Mouse (Mus musculus): Measurements from ENCODE around the gene Med14. TPM values are rescaled to one million over a fixed set of nuclear protein-coding genes. Genes with fewer than 3 reads are reported as not detected.

Med14 gene
- polyA plus RNA-seq, 1 experiment from 2014 or later, result 18.6 TPM

GRCm38 (mm10) chrX:12763127-12763834 lies 1.4 kb upstream of the Med14 start:
- peak overlapping the region; percentile 58 for H3K4me3 ChIP-seq (ENCODE audit: low read depth, low read length)
- H3K4me2 ChIP-seq (ENCODE audit: low read length), result peak overlapping the region; percentile 58
- DNase-seq (ENCODE audit: low spot score), result no peak
- peak overlapping the region; percentile 96 for H3K27ac ChIP-seq (ENCODE audit: low read depth, low read length)
- H3K9ac ChIP-seq (ENCODE audit: low read length), result peak overlapping the region; percentile 75
- H3K4me1 ChIP-seq (ENCODE audit: control insufficient read depth, insufficient read depth, low read length), result peaks cover 8% of the 10 kb centered on the region; the same call in 1 of the 2 replicates
- ATAC-seq, result no peak
- no peaks in the 10 kb centered on the region for H3K27me3 ChIP-seq (replicated peaks; ENCODE audit: control insufficient read depth, insufficient read depth, low read length)
- H3K9me3 ChIP-seq (replicated peaks; ENCODE audit: control insufficient read depth, low read length), result no peaks in the 10 kb centered on the region
- WGBS, result 67% methylated on average over 3 of the region's 3 CpGs
- no peaks in the 10 kb centered on the region for H3K36me3 ChIP-seq (ENCODE audit: control insufficient read depth, insufficient read depth, low read length)

GRCm38 (mm10) chrX:12762334-12763126 lies 657 bp upstream of the Med14 start:
- H3K4me3 ChIP-seq (ENCODE audit: low read depth, low read length), result peak overlapping the region; percentile 58
- WGBS, result 21% methylated on average over 32 of the region's 32 CpGs
- H3K9me3 ChIP-seq (replicated peaks; ENCODE audit: control insufficient read depth, low read length), result no peaks in the 10 kb centered on the region
- H3K27me3 ChIP-seq (replicated peaks; ENCODE audit: control insufficient read depth, insufficient read depth, low read length), result no peaks in the 10 kb centered on the region
- DNase-seq (ENCODE audit: low spot score) (peak; percentile 31), ATAC-seq (peak; percentile 30)
- H3K4me2 ChIP-seq (ENCODE audit: low read length), result peak overlapping the region; percentile 58
- H3K4me1 ChIP-seq (ENCODE audit: control insufficient read depth, insufficient read depth, low read length), result peaks cover 8% of the 10 kb centered on the region; the same call in 1 of the 2 replicates
- H3K36me3 ChIP-seq (ENCODE audit: control insufficient read depth, insufficient read depth, low read length), result no peaks in the 10 kb centered on the region
- peak overlapping the region; percentile 75 for H3K9ac ChIP-seq (ENCODE audit: low read length)
- H3K27ac ChIP-seq (ENCODE audit: low read depth, low read length), result peak overlapping the region; percentile 96

GRCm38 (mm10) chrX:12761259-12761625 lies 631 bp downstream of the Med14 start:
- Histone ChIP-seq H3K4me3 (ENCODE audit: low read depth, low read length) (peak overlapping the region; percentile 58), H3K9ac (ENCODE audit: low read length) (peak overlapping the region; percentile 76), H3K9me3 (replicated peaks; ENCODE audit: control insufficient read depth, low read length) (no peaks in the 10 kb centered on the region), H3K4me1 (ENCODE audit: control insufficient read depth, insufficient read depth, low read length) (peaks cover 8% of the 10 kb centered on the region; the same call in 1 of the 2 replicates), H3K36me3 (ENCODE audit: control insufficient read depth, insufficient read depth, low read length) (no peaks in the 10 kb centered on the region), H3K27me3 (replicated peaks; ENCODE audit: control insufficient read depth, insufficient read depth, low read length) (no peaks in the 10 kb centered on the region), H3K4me2 (ENCODE audit: low read length) (peak overlapping the region; percentile 57), H3K27ac (ENCODE audit: low read depth, low read length) (peak overlapping the region; percentile 96)
- peak; percentile 29 for DNase-seq (ENCODE audit: low spot score)
- 12% methylated on average over 23 of the region's 25 CpGs for WGBS
- ATAC-seq, result no peak; the same call in 1 of the 2 replicates

GRCm38 (mm10) chrX:12760501-12760900 lies 1.4 kb downstream of the Med14 start:
- DNase-seq (ENCODE audit: low spot score) (peak; percentile 7), ATAC-seq (no peak)
- Histone ChIP-seq H3K9ac (ENCODE audit: low read length) (peak overlapping the region; percentile 76), H3K36me3 (ENCODE audit: control insufficient read depth, insufficient read depth, low read length) (no peaks in the 10 kb centered on the region), H3K4me1 (ENCODE audit: control insufficient read depth, insufficient read depth, low read length) (peaks cover 8% of the 10 kb centered on the region; the same call in 1 of the 2 replicates), H3K27ac (ENCODE audit: low read depth, low read length) (no peak overlapping the region), H3K27me3 (replicated peaks; ENCODE audit: control insufficient read depth, insufficient read depth, low read length) (no peaks in the 10 kb centered on the region), H3K9me3 (replicated peaks; ENCODE audit: control insufficient read depth, low read length) (no peaks in the 10 kb centered on the region), H3K4me2 (ENCODE audit: low read length) (peak overlapping the region; percentile 57), H3K4me3 (ENCODE audit: low read depth, low read length) (peak overlapping the region; percentile 58)
- WGBS, result 33% methylated on average over 8 of the region's 8 CpGs

DNA sequence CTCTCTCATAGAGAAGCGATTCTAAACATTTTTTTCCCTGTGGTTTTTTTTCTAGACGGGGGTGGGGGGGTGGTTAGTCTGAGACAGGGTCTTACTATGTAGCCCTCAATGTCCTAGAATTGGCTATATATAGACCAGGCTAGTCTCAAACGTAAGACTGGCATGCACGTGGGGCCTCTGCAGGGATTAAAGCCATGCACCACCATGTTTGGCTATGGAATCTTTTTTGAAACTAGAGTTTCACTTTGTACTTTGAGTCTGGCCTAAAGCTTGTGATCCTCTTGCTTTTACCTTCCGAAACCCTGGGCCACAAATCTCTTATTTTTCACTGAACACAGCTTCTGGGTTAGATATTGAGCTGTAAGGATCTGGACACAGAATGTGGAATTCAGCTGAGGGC lies 2.2 kb downstream of the Med14 start:
- Histone ChIP-seq H3K36me3 (ENCODE audit: control insufficient read depth, insufficient read depth, low read length) (no peaks in the 10 kb centered on the region), H3K4me1 (ENCODE audit: control insufficient read depth, insufficient read depth, low read length) (peaks cover 8% of the 10 kb centered on the region; the same call in 1 of the 2 replicates), H3K9me3 (replicated peaks; ENCODE audit: control insufficient read depth, low read length) (no peaks in the 10 kb centered on the region), H3K27me3 (replicated peaks; ENCODE audit: control insufficient read depth, insufficient read depth, low read length) (no peaks in the 10 kb centered on the region), H3K9ac (ENCODE audit: low read length) (no peak overlapping the region), H3K27ac (ENCODE audit: low read depth, low read length) (no peak overlapping the region), H3K4me3 (ENCODE audit: low read depth, low read length) (peak overlapping the region; percentile 58; the same call in 1 of the 2 replicates), H3K4me2 (ENCODE audit: low read length) (peak overlapping the region; percentile 57)
- no peak for ATAC-seq
- WGBS, result 58% methylated on average over 5 of the region's 5 CpGs
- no peak for DNase-seq (ENCODE audit: low spot score)

DNA sequence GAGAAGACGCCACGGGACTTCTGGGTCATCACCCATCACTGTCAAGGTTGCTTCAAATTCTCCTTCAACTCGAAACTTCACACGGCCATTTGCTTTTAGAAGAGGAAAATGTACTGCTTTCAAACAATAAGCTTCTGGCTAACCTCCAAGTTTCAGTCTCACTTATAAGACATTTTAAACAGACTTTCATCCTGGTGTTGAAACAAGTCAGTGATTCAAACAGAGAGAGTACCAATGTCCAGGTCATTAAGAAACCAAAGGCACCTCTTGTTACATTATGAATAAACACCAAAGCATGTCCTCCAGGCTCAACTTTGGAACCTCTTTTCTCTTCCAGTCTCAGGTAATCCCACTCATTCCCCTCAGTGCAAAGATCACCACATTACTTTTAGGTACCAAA lies 14.0 kb downstream of the Med14 start:
- no peak for ATAC-seq

DNA sequence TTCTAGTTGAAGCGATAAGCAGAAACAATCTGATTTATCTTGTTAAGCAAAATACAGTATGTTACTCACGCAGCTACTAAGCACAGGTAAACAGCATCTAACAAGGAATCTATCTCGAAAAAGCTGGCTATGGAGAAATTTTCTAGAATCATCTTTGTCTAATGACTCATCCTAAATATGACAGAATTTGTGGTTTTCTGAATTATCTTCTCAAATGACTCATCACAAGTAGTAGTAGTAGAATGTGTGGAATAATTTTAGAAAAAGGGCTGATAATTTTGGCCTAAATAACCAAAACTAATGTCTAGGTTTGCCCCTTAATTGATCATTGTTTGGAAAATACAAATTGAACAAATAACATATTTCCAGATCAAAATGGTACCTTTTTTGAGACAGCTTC lies 15.1 kb downstream of the Med14 start:
- Histone ChIP-seq H3K9me3 (replicated peaks; ENCODE audit: control insufficient read depth, low read length) (no peaks in the 10 kb centered on the region), H3K27ac (ENCODE audit: low read depth, low read length) (no peak overlapping the region), H3K27me3 (replicated peaks; ENCODE audit: control insufficient read depth, insufficient read depth, low read length) (no peaks in the 10 kb centered on the region), H3K4me1 (ENCODE audit: control insufficient read depth, insufficient read depth, low read length) (no peaks in the 10 kb centered on the region), H3K4me2 (ENCODE audit: low read length) (no peak overlapping the region), H3K9ac (ENCODE audit: low read length) (no peak overlapping the region), H3K4me3 (ENCODE audit: low read depth, low read length) (no peak overlapping the region), H3K36me3 (ENCODE audit: control insufficient read depth, insufficient read depth, low read length) (peaks cover 7% of the 10 kb centered on the region)
- 88% methylated on average over 3 of the region's 3 CpGs for WGBS
- DNase-seq (ENCODE audit: low spot score) (no peak), ATAC-seq (no peak)

More for the DNA sequence above, 14.0 kb downstream of the Med14 start:
- H3K27ac ChIP-seq (ENCODE audit: low read depth, low read length), result no peak overlapping the region
- 71% methylated on average over 4 of the region's 4 CpGs for WGBS
- peaks cover 7% of the 10 kb centered on the region for H3K36me3 ChIP-seq (ENCODE audit: control insufficient read depth, insufficient read depth, low read length)
- no peak overlapping the region for H3K4me3 ChIP-seq (ENCODE audit: low read depth, low read length)
- no peak overlapping the region for H3K9ac ChIP-seq (ENCODE audit: low read length)
- H3K4me2 ChIP-seq (ENCODE audit: low read length), result no peak overlapping the region
- H3K9me3 ChIP-seq (replicated peaks; ENCODE audit: control insufficient read depth, low read length), result no peaks in the 10 kb centered on the region
- H3K27me3 ChIP-seq (replicated peaks; ENCODE audit: control insufficient read depth, insufficient read depth, low read length), result no peaks in the 10 kb centered on the region
- DNase-seq (ENCODE audit: low spot score), result no peak
- H3K4me1 ChIP-seq (ENCODE audit: control insufficient read depth, insufficient read depth, low read length), result no peaks in the 10 kb centered on the region

DNA sequence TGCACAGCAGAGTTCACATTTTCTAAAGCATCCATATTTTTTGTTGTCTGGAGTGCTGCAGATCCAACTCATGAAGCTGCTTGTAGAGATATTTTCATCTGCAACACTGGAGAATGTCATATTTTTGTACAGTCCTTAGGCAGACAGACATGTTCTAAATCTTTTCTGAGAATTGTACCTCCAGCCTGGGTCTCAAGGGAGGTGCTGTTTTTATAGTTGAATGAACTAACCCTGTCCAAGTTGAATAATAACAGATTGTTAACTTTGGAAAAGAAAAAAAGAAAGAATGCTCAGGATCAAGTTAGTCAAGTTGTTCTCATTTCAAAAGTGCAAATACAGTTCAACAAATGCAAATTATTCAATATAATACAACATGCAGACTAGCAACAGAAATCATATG lies 21.5 kb downstream of the Med14 start:
- Histone ChIP-seq H3K36me3 (ENCODE audit: control insufficient read depth, insufficient read depth, low read length) (peaks cover 11% of the 10 kb centered on the region; the same call in 1 of the 2 replicates), H3K4me2 (ENCODE audit: low read length) (no peak overlapping the region), H3K9me3 (replicated peaks; ENCODE audit: control insufficient read depth, low read length) (no peaks in the 10 kb centered on the region), H3K27me3 (replicated peaks; ENCODE audit: control insufficient read depth, insufficient read depth, low read length) (no peaks in the 10 kb centered on the region), H3K9ac (ENCODE audit: low read length) (no peak overlapping the region), H3K4me3 (ENCODE audit: low read depth, low read length) (no peak overlapping the region), H3K4me1 (ENCODE audit: control insufficient read depth, insufficient read depth, low read length) (no peaks in the 10 kb centered on the region), H3K27ac (ENCODE audit: low read depth, low read length) (no peak overlapping the region)
- DNase-seq (ENCODE audit: low spot score), result no peak
- ATAC-seq, result no peak

DNA sequence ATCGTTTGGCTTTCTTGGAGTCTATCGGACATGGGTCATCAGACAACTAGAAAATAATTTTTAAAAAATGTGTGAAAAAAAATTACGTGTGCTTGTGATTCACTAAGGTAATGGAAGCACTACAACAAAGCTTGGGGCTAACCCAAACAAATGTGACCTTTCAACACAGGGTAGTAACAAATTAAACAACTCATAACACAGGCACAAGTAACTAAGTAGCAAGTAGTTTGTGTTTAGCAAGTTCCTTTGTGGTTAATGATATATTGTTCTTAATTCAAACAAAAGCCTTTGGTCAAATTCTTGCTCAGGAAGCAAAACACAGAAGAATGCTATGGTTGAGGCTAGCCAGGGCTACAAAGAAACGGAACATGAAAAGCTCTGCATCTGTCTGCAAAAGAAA lies 45.8 kb downstream of the Med14 start:
- Histone ChIP-seq H3K4me2 (ENCODE audit: low read length) (no peak overlapping the region), H3K36me3 (ENCODE audit: control insufficient read depth, insufficient read depth, low read length) (peaks cover 40% of the 10 kb centered on the region), H3K4me3 (ENCODE audit: low read depth, low read length) (no peak overlapping the region), H3K9ac (ENCODE audit: low read length) (no peak overlapping the region), H3K4me1 (ENCODE audit: control insufficient read depth, insufficient read depth, low read length) (no peaks in the 10 kb centered on the region), H3K9me3 (replicated peaks; ENCODE audit: control insufficient read depth, low read length) (no peaks in the 10 kb centered on the region), H3K27ac (ENCODE audit: low read depth, low read length) (no peak overlapping the region), H3K27me3 (replicated peaks; ENCODE audit: control insufficient read depth, insufficient read depth, low read length) (no peaks in the 10 kb centered on the region)
- WGBS, result 86% methylated on average over 4 of the region's 4 CpGs
- ATAC-seq, result no peak
- no peak for DNase-seq (ENCODE audit: low spot score)

Measured in forebrain, embryonic 14.5 days (tissue).